Mouse (Mus musculus): ENCODE measurements around the gene Shprh.

- TF ChIP-seq CTCF (IDR thresholded peaks at IDR 0.05) (peak; percentile 62), EP300 (IDR thresholded peaks at IDR 0.05) (peak; percentile 39; the same call in 1 of the 2 replicates)
Observed at GRCm38 (mm10) chr10:11148884-11149741, at the start of gene Shprh.

Measured in lung, postnatal 0 days (tissue).